Mouse (Mus musculus) ES-E14 (cell line): ENCODE results near the gene Gm11213.

Experiments
- MAFK ChIP-seq: IDR thresholded peaks from 2 replicates; pipeline ENCODE4 v1.6.1; 2014; ENCODE audit warnings: mild to moderate bottlenecking, low read depth, low read length, inconsistent platforms; ENCODE audit not compliant: insufficient read depth
- ZC3H11A ChIP-seq: IDR thresholded peaks from 2 replicates; pipeline ENCODE4 v1.6.1; 2012; ENCODE audit warnings: low read depth, mild to moderate bottlenecking, inconsistent platforms, low read length, borderline replicate concordance
- ZNF384 ChIP-seq: IDR thresholded peaks from 2 replicates; pipeline ENCODE4 v1.6.1; 2012; ENCODE audit warnings: low read depth, low read length, inconsistent platforms

DNA sequence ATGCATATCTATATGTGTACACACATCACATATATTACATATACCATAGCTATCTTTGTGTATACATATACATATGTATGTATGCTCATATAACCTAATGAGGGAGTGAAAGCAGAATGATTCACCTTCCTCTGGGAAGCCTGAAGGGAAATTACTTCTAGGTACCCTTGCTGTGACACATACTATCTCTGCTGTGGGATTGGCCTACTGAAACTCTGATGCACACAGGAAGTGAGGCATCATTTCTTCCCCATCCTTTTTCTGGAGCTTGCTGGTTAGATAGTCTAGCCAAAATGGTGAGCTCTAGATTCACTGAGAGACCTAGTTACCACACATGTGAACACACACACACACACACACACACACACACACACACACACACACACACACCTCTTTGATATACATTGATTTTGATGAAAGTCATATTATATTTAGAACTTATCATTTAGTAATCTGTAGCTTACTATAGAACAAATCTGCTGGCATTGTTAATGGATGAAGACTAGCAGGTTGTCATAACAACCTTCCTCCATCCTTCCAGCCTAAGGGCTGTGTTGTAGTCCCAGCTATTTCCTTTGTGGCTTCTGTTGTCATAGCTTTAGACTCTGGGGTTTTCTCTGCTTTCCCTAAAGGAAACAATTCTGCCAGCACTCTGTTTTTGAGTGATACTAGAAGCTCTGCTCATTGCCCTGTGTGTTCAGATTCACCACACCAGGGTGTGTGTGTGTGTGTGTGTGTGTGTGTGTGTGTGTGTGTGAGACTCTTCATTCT, 39.1 kb upstream of the Gm11213 start:
- TF ChIP-seq ZNF384 (no peak), ZC3H11A (no peak), MAFK (no peak)
